Mouse (Mus musculus) heart, postnatal 14 days (tissue): ENCODE measurements around the gene Lrrc30. TPM values are rescaled to one million over a fixed set of nuclear protein-coding genes. Genes with fewer than 3 reads are reported as not detected.

ENCODE experiments used
- DNase-seq, 2 experiments: peaks; one replicate each; pipeline ENCODE4 v3.0.0; 2021 to 2022
- intact Hi-C: fragments of 180-260 bp; cut with DNase I; formaldehyde crosslinking; loops from one replicate; pipeline ENCODE4 v1.15.1; 2025
- long read RNA-seq, 2 experiments: library from polyadenylated mRNA; stranded (forward); transcript quantifications; one replicate each; pipeline ENCODE4 v2.0.0; 2021
- total RNA-seq, 2 experiments: library from RNA; stranded (reverse); gene quantifications; 2 replicates each; pipeline ENCODE4 v1.2.3; 2021

The Lrrc30 gene
- total RNA-seq: under 1 TPM; 0.32 to 0.50 TPM
- long read RNA-seq, experiment 1: 0 reads
- long read RNA-seq, experiment 2: 0 reads

GRCm38 (mm10) chr17:67632676-67633339 lies at the start of gene Lrrc30:
Gene Lrrc30 (minus strand): TSS chr17:67632723.
- DNase-seq: peak in 1 of 2 experiments; percentile 9
- intact Hi-C loops: no loop called here

- intact Hi-C loops: no loop called here
These were observed 48.6 kb upstream of the Lrrc30 start for GRCm38 (mm10) chr17:67681084-67681483.

GRCm38 (mm10) chr17:67678576-67678975 lies 46.1 kb upstream of the Lrrc30 start:
- intact Hi-C loops: no loop called here
- DNase-seq: no peak

More at GRCm38 (mm10) chr17:67681084-67681483, 48.6 kb upstream of the Lrrc30 start:
- no peak for DNase-seq

- intact Hi-C loops: loop anchor here (2.0 to 5.0 kb wide), 4 partner anchors 81 to 1089 kb away; no protein-coding TSS in a partner anchor
- DNase-seq: peak; percentile 69 to 78
These were observed 35.5 kb upstream of the Lrrc30 start for GRCm38 (mm10) chr17:67667981-67668380.

- intact Hi-C loops: loop anchor here (2.0 to 5.0 kb wide), 4 partner anchors 80 to 1088 kb away; no protein-coding TSS in a partner anchor
- no peak for DNase-seq
These were observed 34.5 kb upstream of the Lrrc30 start for GRCm38 (mm10) chr17:67666981-67667380.

- intact Hi-C loops: no loop called here
- DNase-seq: no peak
These were observed 31.8 kb upstream of the Lrrc30 start for GRCm38 (mm10) chr17:67664299-67664698.

GRCm38 (mm10) chr17:67651506-67651905 lies 19.0 kb upstream of the Lrrc30 start:
- intact Hi-C loops: loop anchor here (1.0 kb wide), 1 partner anchor 186 kb away; no protein-coding TSS in a partner anchor
- DNase-seq: peak; percentile 45 to 75

- intact Hi-C loops: no loop called here
- no peak for DNase-seq
These were observed 9.1 kb upstream of the Lrrc30 start for GRCm38 (mm10) chr17:67641627-67642026.

GRCm38 (mm10) chr17:67638119-67638810 lies 5.7 kb upstream of the Lrrc30 start:
- peak; percentile 60 to 62 for DNase-seq
- intact Hi-C loops: no loop called here

GRCm38 (mm10) chr17:67636951-67637350 lies 4.4 kb upstream of the Lrrc30 start:
- DNase-seq: no peak
- intact Hi-C loops: no loop called here

- intact Hi-C loops: no loop called here
- no peak for DNase-seq
These were observed 3.8 kb upstream of the Lrrc30 start for GRCm38 (mm10) chr17:67636304-67636703.

GRCm38 (mm10) chr17:67629746-67630145 lies 2.8 kb downstream of the Lrrc30 start:
- intact Hi-C loops: no loop called here
- DNase-seq: no peak

GRCm38 (mm10) chr17:67629211-67629657 lies 3.3 kb downstream of the Lrrc30 start:
- intact Hi-C loops: no loop called here
- peak; percentile 66 to 67 for DNase-seq

GRCm38 (mm10) chr17:67628475-67628874 lies 4.0 kb downstream of the Lrrc30 start:
- intact Hi-C loops: no loop called here
- no peak for DNase-seq

GRCm38 (mm10) chr17:67625431-67625830 lies 7.1 kb downstream of the Lrrc30 start:
- intact Hi-C loops: no loop called here
- peak; percentile 52 to 58 for DNase-seq

GRCm38 (mm10) chr17:67619001-67619400 lies 13.5 kb downstream of the Lrrc30 start:
- intact Hi-C loops: no loop called here
- no peak for DNase-seq

- intact Hi-C loops: no loop called here
- no peak for DNase-seq
These were observed 18.1 kb downstream of the Lrrc30 start for GRCm38 (mm10) chr17:67614381-67614780.

- intact Hi-C loops: no loop called here
- DNase-seq: no peak
These were observed 19.9 kb downstream of the Lrrc30 start for GRCm38 (mm10) chr17:67612576-67612975.

GRCm38 (mm10) chr17:67612151-67612550 lies 20.4 kb downstream of the Lrrc30 start:
- DNase-seq: no peak
- intact Hi-C loops: no loop called here

GRCm38 (mm10) chr17:67604446-67604845 lies 28.1 kb downstream of the Lrrc30 start:
- intact Hi-C loops: no loop called here
- DNase-seq: no peak

- intact Hi-C loops: no loop called here
- DNase-seq: no peak
These were observed 30.0 kb downstream of the Lrrc30 start for GRCm38 (mm10) chr17:67602556-67602955.
